Mouse (Mus musculus) cerebellum, postnatal 25 days (tissue): ENCODE data around the gene Pi4k2a.

ENCODE experiments used
- DNase-seq, 2 experiments: peaks; one replicate each; pipeline ENCODE4 v3.0.0; 2021; ENCODE audit warnings: mixed read lengths in 2 of 2

The Pi4k2a gene

GRCm38 (mm10) chr19:42167489-42167888 lies 77.2 kb downstream of the Pi4k2a start:
- no peak for DNase-seq

GRCm38 (mm10) chr19:42169322-42169975 lies 79.2 kb downstream of the Pi4k2a start:
- DNase-seq = peak; percentile 22 to 53

DNA sequence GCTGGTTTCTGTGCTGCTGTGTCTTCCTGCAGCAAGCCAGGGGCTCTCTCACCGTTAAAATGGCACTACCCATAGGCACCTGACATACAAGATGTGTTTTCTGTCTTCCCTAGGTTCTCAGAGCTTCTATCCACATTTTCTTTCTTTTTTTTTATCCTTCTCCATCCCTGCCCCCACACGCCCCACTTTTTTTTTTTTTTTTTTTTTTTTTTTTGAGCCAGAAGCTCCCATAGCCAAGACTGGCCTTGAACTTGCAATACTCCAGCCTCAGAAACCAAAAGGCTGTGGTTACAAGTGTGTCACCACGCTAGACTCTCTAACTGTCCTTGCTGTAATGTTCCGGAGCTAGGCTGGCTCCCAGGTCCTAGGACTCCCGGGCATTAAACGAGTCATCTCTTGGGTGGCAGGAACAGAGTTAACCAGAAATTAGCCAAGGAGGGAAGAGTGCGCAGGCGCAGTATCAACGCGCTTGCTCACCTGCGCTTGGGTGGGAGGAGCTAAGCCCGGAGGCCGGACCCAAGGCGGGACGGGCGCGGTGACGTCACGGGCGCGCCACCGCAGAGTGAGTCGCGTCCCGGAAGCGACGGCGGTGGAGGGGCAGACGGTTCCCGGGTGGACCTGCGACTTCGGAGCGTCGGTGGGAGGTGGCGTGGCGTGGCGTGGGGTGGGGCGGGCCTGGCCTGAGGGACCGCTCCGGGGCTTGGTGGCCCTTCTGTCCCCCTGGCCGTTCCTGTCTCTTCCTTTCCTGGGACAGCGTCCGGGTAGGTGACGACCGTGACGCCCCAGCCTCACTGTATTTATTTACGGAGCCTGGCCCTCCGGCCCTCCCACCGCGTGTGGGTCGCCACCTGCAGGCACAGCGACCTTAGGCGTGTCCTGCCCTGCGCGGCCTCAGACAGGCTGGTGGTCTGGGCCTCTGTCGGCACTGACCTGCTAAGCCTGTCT lies 80.0 kb downstream of the Pi4k2a start:
- DNase-seq = peak; percentile 95 to 98
